Mouse (Mus musculus): ENCODE measurements at regions not wholly inside any gene's neighbourhood (a gene's known extent, or its start where the extent isn't known, plus 50 kb on each side); places are given as distances from the start of the nearest gene placed in this dataset.

DNA sequence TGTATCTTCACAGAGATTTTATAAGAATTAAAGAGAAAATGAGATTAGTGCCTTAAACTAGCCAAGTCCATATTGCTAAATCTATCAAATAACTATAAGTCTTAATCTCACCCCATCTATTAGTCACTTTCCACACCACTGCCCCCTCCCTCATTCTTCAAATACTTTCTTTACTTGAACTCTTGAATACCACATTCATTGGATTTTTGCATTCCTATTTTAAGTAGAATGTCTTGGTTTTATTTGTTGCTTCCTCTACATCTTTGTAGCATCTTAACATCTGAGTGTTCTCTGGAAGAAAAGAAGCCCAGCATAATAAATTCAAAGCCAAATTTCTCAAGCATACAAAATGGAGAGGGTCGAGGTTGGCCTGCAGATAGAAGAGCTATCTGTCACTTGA is 200.9 kb upstream of the Thbs1 start:
- DNase-seq (ENCODE audit: low spot score) = no peak

DNA sequence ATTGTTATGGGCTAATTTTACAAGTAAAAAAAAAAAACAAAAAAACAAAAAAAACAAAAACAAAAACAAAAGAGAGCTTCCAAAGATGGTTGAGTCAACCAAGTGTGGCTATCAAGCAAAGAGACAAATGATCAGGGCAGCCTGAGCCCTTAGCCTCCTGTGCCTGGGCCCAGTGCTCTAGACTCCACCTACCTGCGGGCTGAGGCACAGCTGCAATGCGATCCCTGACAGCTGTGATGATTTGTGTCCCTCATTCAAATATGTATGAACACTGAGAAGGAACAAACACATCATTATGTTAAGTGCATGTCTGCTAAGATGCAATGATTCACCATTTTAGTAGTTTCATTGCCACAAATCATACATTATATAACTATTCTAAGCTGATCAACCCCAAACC is 199.0 kb upstream of the Thbs1 start:
- no peak for DNase-seq (ENCODE audit: low spot score)

DNA sequence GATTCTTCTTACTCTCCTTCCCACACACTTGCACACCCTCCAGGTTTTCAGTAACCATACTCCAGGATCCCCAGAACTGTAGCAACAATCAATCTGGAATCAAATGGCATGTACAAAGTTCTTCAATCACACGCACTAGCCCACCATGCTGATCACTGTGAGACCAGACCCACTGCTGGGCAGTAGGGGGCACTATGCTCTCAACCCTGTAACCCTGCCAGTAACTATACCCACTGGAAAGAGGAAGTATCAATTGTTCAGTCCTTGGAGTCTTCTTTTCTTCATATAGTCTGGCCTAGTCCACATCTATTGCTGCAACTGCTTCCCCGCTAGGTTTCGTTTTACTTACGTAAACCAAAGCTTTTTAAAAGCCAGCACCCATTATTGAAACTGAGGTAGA is 197.8 kb upstream of the Thbs1 start:
- no peak for DNase-seq (ENCODE audit: low spot score)

DNA sequence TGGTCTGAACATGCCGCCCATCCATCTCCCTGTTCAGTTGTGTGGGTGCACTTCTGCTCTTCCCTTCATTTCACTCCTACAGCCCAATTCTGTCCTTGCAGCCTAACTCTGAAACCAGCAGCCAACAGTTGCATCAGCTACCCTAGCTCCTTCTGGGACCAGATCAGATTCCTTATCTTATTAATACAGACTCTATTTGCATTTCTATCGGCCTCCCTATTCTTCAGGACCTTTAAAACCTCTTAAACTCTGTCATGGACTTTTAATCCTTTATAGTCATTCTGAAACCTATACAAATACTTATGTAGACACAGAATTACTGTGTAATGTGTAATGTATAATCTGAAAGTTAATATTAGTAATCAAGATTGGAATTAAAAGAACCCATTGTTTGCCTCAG is 195.9 kb upstream of the Thbs1 start:
- DNase-seq (ENCODE audit: low spot score) = no peak

DNA sequence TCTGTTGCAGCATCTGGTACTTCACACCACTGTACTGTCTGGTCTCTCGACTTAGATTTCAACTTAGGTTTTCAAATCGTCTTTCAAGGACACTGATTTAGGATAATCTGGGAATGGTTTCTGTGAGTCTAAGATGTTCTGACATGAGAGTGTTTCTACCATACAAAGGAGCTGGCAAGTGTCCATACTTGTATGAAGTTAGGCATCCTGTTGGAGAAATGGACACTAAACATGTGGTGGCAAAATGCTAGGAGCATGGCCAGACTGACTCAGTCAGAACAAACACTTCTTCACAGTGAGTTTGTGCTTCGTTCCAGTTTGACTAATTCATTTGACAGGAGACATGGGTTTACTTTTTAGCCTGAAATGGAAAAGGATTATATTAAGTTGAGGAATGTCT is 194.5 kb upstream of the Thbs1 start:
- DNase-seq (ENCODE audit: low spot score) = no peak

DNA sequence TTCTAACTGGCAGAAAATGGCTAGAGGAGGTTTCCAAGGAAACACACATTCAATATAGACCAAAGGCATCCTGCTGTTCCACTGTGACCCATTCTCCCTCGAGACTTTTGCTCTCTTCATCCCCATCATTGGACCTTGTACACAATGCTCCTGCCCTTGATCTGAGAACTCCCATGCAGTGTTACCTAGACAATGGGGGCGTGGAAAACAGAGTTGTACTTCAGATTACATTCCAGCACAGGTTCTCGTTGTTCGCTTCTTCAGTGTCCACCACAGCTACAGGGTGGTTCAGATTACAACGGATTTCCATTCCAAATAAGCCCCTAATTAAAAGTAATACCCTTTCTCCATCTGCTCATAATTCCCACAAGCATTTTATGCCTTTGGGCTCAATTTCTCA is 186.8 kb upstream of the Thbs1 start:
- no peak for DNase-seq (ENCODE audit: low spot score)

DNA sequence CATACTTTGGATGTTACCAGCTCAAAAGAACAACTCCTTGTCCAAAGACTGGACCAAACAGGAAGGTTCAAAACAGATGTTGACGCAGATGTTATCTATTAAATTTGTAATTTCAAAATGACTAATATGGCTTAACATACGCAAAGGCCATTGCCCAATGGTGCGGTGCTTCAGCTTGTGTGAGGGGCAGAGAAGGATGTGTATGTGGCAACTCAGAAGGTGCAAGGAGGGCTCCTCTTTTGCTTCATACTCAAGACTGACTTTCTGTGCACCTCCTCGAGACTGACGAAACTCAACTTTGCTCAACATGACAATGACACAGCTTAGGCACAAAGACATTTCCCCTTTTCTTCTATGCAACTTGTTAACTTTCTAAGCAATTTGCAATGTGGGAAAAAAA is 186.3 kb upstream of the Thbs1 start:
- DNase-seq (ENCODE audit: low spot score) = no peak

DNA sequence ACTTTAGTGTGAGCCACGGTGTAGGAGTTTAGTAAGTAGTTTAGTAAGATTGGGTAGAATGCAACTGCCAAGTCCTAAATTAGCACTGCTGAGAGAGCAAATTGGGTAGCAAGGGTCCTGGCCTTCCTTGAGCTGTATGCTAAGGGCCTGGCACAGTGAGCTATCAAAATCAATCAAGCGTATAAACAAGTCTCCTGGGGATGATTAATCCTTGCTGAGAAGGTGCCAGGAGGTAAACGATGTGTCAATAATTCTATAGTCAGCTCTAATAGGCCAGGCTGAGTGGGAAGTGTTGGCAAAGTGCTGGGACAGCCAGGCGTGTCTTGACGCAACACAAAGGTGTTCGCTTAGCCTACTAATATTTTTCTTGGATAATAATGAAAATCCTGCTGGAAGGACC is 183.6 kb upstream of the Thbs1 start:
- no peak for DNase-seq (ENCODE audit: low spot score)

DNA sequence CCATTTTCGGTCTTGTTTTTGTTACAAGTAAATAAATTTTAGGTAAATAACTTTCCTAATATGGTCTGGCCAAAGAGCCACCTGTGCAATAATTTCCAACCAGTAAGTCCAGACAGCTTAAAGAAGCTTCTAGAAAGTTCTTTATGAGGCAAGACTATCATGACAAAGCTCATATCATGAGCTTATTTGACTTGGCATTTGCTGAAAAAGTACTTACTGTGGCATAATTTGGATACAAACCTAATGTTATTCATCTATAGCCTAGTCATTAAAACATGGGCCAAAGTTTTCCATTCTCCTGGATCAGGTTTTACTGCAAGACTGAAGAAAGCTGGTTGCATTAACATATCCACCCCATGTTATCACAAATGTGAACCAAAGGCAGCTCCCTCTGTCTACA is 182.1 kb upstream of the Thbs1 start:
- DNase-seq (ENCODE audit: low spot score) = no peak

DNA sequence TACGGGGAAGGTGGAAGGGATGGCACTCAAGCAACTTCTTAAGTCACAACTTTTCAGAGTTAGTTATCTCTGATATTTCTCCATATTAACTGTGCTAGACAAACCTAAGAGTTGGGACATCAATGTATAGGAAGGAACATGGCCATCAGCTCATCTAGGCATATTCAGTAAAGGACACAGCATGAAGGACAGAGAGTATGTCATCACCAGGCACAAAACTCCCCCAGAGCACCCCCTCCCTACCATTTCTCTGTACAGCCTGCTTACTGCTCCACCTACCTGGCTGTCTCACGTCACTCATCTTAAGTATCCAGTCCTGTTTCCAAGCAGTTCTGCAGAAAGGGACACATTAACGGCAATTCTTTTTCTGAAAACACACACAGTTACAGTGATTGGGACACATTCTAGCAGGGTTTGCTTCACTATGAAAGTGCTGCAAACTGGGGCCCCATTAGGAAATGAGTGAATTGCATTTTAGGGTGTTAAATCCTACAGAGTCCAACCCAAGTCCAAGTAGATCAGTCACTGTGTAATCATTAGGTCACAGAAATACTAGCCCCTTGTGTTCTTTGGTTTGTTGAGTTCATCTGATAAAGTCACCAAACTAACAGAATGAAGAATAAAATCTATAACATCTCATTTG is 180.7 kb upstream of the Thbs1 start:
- DNase-seq (ENCODE audit: low spot score) = no peak

DNA sequence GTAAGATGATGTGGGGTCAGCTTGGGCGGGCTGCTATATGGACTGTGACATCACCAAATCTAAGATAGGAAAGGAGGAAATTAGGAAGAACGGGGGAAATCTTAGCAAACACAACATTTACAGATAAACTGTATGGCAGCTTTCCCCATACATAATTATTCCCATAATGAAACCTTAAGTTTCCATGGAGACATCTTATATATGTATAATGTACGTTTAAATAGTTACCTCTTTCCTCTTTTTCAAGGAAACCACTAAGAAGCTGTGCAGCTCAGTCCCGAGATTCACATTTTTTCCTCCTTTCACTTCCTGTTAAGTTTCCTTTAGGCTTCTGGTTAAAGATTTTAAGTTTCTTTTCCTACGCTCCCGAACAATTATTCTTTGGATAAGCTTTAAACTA is 175.1 kb upstream of the Thbs1 start:
- no peak for DNase-seq (ENCODE audit: low spot score)

DNA sequence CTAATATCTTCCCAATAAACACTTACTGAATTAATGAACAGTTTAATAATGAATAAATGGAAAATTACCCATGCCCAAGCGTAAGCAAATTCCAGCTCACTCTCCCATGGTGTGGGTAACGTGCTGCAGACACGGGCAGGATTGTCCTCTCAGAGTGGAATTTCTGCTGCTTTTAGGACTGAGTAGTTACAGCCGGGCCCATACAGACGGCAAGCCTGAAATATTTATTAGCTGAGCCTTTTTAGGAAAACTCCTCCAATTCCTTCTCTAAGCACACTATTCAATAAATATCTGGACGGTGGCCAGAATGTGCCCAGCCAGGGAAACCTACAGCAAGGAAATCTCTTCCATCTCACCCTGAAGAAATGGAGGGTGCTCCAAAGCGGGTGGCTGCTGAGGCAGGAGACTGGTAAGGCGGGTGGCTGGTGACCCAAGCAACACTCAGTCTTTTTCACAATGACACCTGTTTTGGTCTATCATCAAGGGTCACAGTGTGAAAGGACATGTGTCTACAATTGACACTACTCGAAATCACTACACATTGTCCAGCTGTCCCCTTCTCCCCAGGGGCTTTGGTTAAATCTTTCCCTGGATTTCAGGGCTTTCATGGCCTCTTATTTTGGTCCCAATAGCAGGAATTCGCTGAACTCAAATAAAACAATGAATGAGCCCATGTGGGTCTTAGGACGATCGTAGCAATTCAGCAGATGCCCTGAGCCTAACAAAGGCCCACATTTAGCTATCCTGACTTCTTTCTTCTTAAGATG is 173.2 kb upstream of the Thbs1 start:
- DNase-seq (ENCODE audit: low spot score) = no peak

DNA sequence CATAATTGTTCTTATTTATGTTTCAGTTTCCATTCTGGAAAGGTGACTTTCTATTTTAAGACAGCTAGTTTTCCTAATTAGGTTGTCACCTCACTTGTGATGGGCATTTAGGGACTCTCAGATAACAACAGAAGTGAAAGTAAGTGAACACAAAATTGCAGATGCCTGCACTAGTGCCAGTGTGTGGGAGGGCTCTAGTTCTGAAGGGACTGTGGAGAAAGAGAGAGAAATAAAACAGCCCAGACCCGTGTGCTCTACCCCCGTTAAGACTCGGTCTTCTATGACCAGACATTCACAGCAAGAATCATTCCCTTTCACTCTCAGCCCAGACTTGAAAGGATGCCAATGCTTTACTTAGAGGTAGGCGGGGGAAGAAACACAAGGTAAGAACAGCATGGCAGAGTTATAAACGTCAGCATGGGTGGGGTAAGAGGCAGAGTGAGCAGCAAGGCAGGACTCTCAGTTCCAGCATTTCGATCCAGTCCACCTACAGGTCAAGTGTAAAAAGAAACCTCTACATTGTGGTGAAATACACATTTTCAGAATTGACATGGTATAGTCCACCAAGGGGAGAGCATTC is 170.1 kb upstream of the Thbs1 start:
- DNase-seq (ENCODE audit: low spot score) = no peak

DNA sequence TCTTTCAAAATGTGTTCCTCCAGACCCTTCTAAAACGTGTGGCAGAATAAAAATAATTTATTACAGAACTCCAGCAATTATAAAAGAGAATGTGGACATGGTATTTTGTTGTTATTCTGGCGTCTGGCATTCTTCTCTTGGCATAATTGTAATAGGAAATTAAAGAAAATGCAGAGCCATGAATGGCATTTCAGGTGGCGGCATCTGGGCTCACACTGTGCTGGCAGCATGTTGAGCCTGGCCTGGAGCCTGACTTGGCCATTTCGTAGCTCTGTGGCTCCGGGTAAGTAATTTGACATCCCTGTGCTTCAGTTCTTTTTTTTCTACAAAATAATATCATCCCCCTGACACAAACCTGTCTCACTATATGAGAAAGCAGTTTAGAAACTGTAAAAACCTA is 168.0 kb upstream of the Thbs1 start:
- DNase-seq (ENCODE audit: low spot score) = no peak

DNA sequence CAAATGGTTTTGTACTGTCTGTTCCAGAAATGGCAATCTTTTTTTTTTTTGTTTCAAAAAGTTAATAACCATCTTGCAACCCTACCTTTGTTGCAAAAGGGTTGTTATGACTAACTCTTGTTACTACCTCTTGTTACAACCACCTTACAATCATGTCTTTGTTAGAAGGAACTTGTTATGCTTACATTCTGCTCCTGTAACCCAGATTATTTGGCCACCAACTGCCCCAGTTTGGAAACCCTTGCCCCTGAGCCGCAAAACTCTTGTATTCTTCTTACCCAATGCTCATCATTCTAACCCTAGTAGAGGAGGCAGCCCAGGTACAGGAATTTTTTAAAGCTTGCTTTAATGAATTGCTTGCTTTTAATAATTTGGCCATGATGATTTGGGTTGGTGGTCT is 167.4 kb upstream of the Thbs1 start:
- no peak for DNase-seq (ENCODE audit: low spot score)

DNA sequence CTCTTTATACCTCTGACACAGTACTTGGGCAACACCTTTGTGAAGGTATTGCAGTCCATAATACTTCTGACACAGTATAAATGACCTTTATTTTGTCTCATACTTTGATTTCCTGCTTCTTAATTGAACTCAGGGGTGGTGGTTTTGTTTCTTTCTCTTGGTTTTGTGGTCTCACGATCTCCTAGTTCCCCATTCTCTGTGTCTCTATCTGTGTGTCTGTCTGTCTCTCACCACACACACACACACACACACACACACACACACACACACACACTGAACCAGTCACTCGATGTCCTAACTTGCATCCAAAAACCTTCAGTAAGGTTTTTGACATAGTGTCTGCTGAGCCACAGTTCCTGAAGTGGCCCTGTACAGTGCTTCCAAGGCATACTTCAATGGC is 166.7 kb upstream of the Thbs1 start:
- no peak for DNase-seq (ENCODE audit: low spot score)

DNA sequence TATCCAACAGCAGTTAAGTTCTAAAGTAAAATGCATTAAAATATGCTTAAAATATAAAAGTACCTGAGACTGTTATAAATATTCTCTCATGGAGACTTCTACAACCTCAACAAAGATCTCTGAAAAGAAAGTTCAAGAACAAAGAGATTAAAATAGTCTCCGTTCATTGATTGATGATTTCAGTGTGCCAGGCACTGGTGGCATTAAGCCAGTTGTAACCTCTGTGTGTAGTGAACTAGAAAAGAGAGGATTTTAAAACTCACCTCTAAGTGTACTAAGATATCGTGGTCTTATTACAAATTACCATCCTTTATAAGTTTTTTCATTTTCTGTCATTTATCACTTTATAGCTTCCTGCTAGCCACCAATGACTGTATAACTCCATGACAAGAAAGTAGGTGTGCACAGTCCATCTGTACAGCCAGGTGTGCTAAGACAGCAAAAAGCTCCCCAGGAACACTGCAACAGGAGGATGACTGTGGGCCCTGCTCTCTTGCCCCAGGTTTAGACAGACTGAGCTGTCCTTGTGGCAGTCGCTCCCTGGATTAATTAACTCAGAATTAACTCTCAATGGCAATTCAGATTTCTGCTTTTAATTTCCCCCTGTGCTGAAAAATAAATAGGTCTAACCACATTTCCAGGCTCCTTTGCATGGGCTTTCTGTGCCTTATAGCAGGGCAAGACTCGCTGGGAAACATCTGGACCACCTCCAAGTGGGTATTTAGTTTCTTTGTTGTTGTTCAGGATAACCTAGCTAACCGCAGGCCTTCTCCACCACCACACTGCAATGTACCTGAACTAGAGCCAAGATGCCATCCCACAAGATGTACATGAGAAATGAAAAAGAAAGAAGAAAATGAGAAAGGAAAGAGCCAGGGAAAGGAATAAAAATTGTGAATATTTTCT is 161.0 kb upstream of the Thbs1 start:
- DNase-seq (ENCODE audit: low spot score) = no peak

DNA sequence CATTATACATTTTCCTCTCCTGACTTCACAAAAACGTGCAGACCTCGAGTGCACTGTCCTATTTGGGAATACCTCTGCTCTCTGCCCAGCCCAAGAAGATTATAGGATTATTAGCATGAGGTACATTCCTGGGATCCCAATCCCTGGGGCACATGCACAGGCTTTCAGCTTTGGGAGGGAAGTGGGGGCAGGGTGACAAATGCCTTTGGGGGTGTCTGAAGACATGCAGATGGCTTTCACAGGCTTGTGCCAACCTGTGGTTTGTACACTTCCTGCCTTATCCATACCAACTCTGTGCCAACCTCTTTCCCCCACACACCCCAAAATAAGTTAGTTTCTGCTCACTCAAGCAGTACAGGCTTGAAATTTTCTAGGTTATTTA is 160.3 kb upstream of the Thbs1 start:
- DNase-seq (ENCODE audit: low spot score) = no peak

DNA sequence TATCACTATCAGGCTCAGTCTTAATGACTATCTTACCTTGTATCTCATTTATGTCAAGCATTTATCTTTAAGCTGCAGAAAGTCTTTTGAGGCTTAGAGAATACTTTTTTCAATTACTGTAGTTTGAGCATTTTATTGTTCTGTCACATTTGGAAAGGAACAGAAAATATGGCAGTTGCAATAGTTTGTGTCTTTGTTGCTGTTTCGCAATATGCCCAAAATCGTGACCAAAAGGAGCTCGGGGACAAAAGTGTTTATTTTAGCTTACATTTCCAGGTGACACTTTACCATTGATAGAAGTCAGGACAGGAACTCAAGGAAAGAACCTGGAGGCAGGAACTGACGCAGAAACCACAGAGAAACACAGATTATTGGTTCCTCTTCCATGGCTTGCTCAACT is 152.9 kb upstream of the Thbs1 start:
- no peak for DNase-seq (ENCODE audit: low spot score)

DNA sequence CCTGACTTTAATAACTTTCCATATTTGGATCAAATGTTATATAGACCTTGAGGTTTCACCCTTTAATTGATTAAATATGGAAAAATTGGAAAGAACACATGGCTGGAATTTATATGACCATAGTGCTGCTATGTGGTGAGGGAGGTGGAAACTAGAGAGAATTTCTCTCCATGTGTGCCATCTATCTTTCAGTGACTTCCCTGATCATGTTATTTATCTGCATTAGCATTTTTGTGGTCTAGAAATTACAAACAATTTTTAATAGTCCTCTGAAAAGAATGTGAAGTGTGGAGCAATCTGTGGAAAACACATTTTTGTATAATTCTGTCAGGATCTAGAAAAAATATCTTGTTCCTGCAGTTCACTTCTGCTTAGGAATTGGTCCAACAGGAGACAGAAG is 152.2 kb upstream of the Thbs1 start:
- DNase-seq (ENCODE audit: low spot score) = no peak

DNA sequence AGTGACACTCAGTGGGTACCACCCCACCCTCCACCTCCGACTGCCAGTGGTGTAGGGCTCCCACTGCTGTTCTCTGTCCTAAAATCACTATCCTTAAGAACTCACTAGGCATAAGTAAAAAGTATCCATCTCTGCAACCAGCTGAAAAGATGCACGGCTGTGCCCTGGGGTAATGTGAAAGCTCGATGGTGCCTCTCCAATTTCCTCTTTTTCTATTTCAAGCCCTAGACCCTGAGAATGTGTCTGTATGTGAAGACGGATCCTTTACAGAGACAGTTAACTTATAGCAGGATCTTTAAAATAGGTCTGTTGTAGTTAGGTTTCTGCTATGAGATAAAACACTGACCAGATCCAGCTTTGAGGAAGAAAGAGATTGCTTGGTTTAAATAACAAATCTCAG is 149.1 kb upstream of the Thbs1 start:
- DNase-seq (ENCODE audit: low spot score) = no peak

DNA sequence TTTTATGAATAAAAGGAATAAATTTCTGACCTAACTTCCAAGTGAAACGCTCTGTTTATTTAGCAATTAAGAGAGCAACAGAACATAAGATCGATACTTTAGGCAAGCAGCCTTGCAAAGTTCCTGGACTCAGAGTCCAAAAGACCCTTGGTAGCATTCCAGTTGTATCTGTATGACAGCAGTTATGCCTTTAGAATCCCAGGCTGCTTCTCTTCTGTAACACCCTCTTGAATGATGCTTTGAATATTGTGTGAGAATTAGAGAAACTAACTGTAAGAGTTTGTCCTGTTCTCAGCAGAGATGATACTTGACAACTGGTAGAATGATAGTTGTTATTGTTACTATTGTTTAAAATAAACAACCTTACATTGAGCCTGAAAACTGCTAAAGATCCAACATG is 148.2 kb upstream of the Thbs1 start:
- DNase-seq (ENCODE audit: low spot score) = no peak
